Mouse (Mus musculus) v-Abl transformed pro-B cells (cell line): ENCODE measurements around the gene Lin52.
"Not testable (repeated sequence)": the region's sequence is repeated elsewhere in the genome, so short reads cannot be mapped to it uniquely, and the experiment has no call there.

Experiments used
- in situ Hi-C, 2 experiments: fragments of 400-800 bp; cut with MboI; formaldehyde crosslinking; loops; one replicate each; pipeline ENCODE4 v1.15.1; 2025; ENCODE audit not compliant: unreplicated experiment in 2 of 2

Gene Lin52

GRCm38 (mm10) chr12:84531906-84532829, 80.9 kb downstream of the Lin52 start:
- in situ Hi-C loops, result no loop called here

- in situ Hi-C loops, result no loop called here
Observed at GRCm38 (mm10) chr12:84532830-84533199, 81.6 kb downstream of the Lin52 start.

- in situ Hi-C loops, result no loop called here
Observed at GRCm38 (mm10) chr12:84533706-84534486, 82.7 kb downstream of the Lin52 start.

- in situ Hi-C loops, result not testable (repeated sequence)
Observed at GRCm38 (mm10) chr12:84539537-84539936, 88.3 kb downstream of the Lin52 start.

- in situ Hi-C loops, result loop anchor here (5.0 kb wide), 1 partner anchor 46 kb away; no protein-coding TSS in a partner anchor
Observed at GRCm38 (mm10) chr12:84541391-84541958, 90.3 kb downstream of the Lin52 start.

- in situ Hi-C loops, result no loop called here
Observed at GRCm38 (mm10) chr12:84546028-84546427, 94.8 kb downstream of the Lin52 start.

- in situ Hi-C loops, result no loop called here
Observed at GRCm38 (mm10) chr12:84546577-84547085, 95.4 kb downstream of the Lin52 start.

- in situ Hi-C loops, result no loop called here
Observed at GRCm38 (mm10) chr12:84548251-84548650, 97.0 kb downstream of the Lin52 start.

- in situ Hi-C loops, result no loop called here
Observed at GRCm38 (mm10) chr12:84555218-84555617, 104.0 kb downstream of the Lin52 start.

- in situ Hi-C loops, result no loop called here
Observed at GRCm38 (mm10) chr12:84562558-84562957, 111.3 kb downstream of the Lin52 start.

GRCm38 (mm10) chr12:84567576-84567975, 116.4 kb downstream of the Lin52 start:
- in situ Hi-C loops, result no loop called here

GRCm38 (mm10) chr12:84569336-84569970, 118.2 kb downstream of the Lin52 start, which contains the start of gene Vsx2:
TSS of gene Vsx2 (plus strand) at chr12:84569762.
- in situ Hi-C loops, result no loop called here

- in situ Hi-C loops, result no loop called here
Observed at GRCm38 (mm10) chr12:84569976-84570693, 118.9 kb downstream of the Lin52 start.

- in situ Hi-C loops, result no loop called here
Observed at GRCm38 (mm10) chr12:84570694-84571415, 119.6 kb downstream of the Lin52 start.

GRCm38 (mm10) chr12:84571466-84572340, 120.5 kb downstream of the Lin52 start:
- in situ Hi-C loops, result no loop called here

- in situ Hi-C loops, result no loop called here
Observed at GRCm38 (mm10) chr12:84572341-84572720, 121.1 kb downstream of the Lin52 start.

GRCm38 (mm10) chr12:84573094-84573493, 121.9 kb downstream of the Lin52 start:
- in situ Hi-C loops, result no loop called here
